Mouse (Mus musculus): ENCODE data around the gene Wbp2nl. TPM values are rescaled to one million over a fixed set of nuclear protein-coding genes. Genes with fewer than 3 reads are reported as not detected.
"Not testable (repeated sequence)": the region's sequence is repeated elsewhere in the genome, so short reads cannot be mapped to it uniquely, and the experiment has no call there.

Gene Wbp2nl
- polyA plus RNA-seq, 1 experiment from 2014 or later: not detected

DNA sequence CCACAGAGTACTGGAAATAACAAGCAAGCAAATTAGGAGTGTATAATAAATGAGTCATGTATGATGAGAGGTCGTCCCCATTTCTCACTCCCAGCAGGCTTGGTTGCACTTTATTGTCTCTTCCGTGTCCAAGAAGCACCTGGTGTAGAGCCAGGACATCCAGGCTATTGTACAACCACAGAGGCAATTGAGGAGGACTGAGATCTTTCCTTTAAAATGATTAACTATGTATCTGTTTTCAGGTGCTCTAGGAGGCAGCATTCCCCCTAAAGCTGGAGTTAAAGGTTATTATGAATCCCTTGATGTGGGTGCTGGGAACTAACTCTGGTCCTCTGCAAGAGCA lies 50.2 kb downstream of the Wbp2nl start:
- peaks cover 33% of the 10 kb centered on the region for H3K4me1 ChIP-seq
- no peak overlapping the region for H3K4me2 ChIP-seq (replicated peaks)
- WGBS: 82% methylated on average over 2 of the region's 2 CpGs
- H3K9ac ChIP-seq: no peak overlapping the region
- no peak overlapping the region for H3K4me3 ChIP-seq (replicated peaks)
- H3K27ac ChIP-seq (replicated peaks): no peak overlapping the region
- no peaks in the 10 kb centered on the region for H3K9me3 ChIP-seq (replicated peaks)
- no peak for ATAC-seq (ENCODE audit: insufficient number of reproducible peaks, low FRiP score, low TSS enrichment, low read depth)
- H3K36me3 ChIP-seq: peaks cover 34% of the 10 kb centered on the region
- no peaks in the 10 kb centered on the region for H3K27me3 ChIP-seq

DNA sequence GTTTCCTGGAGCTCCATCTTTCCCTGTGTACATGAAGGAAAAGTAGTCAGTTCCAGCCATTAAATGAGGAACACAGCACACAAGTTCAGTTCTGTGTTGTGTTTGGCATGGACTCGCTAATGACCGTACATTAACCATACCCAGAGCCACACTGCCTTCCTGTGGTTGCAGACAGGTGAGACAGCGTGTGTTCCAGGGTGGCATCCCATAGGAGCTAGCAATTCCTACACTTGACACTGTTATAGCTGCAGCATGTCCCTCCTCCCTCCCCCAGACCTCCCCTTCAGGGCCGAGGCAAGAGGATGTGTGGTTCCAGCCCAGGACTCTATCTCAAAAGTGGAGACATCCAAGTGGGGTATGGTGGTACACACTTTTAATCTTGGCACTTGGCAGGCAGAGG lies 51.6 kb downstream of the Wbp2nl start:
- H3K4me3 ChIP-seq (replicated peaks): no peak overlapping the region
- no peaks in the 10 kb centered on the region for H3K27me3 ChIP-seq
- H3K9ac ChIP-seq: no peak overlapping the region
- no peak overlapping the region for H3K27ac ChIP-seq (replicated peaks)
- no peaks in the 10 kb centered on the region for H3K9me3 ChIP-seq (replicated peaks)
- peaks cover 34% of the 10 kb centered on the region for H3K36me3 ChIP-seq
- no peak overlapping the region for H3K4me2 ChIP-seq (replicated peaks)
- no peak for ATAC-seq (ENCODE audit: insufficient number of reproducible peaks, low FRiP score, low TSS enrichment, low read depth)
- H3K4me1 ChIP-seq: peaks cover 37% of the 10 kb centered on the region
- 88% methylated on average over 4 of the region's 4 CpGs for WGBS

DNA sequence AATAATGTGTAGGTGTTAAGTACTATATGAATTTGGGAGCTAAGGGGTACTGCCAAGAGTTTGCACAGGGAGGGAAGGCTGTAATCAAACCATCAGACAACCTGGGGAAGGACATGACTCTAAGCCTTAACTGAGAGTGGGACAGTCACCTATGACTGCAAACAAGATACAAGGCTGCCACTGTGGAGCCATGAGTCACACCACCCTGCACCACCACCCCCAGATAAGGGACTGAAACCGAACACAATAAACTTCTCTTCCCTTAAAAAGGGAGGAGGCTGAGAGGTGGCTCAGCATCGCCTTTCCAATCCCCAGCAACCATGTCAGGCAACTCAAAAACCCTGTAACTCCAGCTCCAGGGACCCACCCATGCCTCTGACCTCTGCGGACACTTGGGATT lies 52.7 kb downstream of the Wbp2nl start:
- no peak for ATAC-seq (ENCODE audit: insufficient number of reproducible peaks, low FRiP score, low TSS enrichment, low read depth)
- Histone ChIP-seq H3K27me3 (no peaks in the 10 kb centered on the region), H3K4me1 (peaks cover 37% of the 10 kb centered on the region), H3K4me2 (replicated peaks) (no peak overlapping the region), H3K36me3 (peaks cover 34% of the 10 kb centered on the region), H3K4me3 (replicated peaks) (no peak overlapping the region), H3K9ac (no peak overlapping the region), H3K27ac (replicated peaks) (no peak overlapping the region), H3K9me3 (replicated peaks) (no peaks in the 10 kb centered on the region)
- 81% methylated on average over 3 of the region's 3 CpGs for WGBS

DNA sequence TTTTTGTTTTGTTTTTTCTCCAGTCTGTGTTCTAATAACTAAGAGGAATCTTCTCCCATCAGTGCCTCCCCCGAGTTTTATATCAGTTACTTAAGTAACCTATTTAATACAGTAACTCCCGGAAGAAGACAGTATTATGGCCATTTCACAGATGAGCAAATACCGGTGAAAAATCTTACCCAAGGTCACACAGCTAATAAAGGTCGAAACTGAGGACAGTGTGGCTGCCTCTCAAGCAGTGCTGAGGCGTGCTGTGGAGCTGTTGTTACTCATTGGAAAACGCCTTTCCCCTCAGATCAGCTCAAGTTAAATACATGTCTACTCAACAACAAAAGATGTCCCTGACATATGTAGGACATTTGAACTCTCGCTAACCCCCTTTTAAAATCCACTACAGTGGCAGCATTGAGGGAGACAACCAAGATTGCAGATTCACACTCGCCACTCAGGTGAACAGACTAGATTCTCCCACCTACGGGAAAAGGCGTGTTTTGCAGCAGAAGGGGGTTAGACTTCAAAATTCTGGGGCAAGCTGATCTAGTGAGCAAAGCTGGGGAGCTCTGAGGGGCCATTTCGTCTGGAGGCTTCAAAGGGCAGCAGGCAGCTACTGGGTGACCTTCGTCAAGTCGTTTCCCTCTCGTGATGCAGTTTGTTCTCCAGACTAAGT lies 54.5 kb downstream of the Wbp2nl start:
- Histone ChIP-seq H3K9me3 (replicated peaks) (no peaks in the 10 kb centered on the region), H3K4me2 (replicated peaks) (peak overlapping the region; percentile 86), H3K27me3 (no peaks in the 10 kb centered on the region), H3K27ac (replicated peaks) (peak overlapping the region; percentile 95; the same call in 1 of the 2 replicates), H3K9ac (peak overlapping the region; percentile 82), H3K36me3 (peaks cover 29% of the 10 kb centered on the region), H3K4me3 (replicated peaks) (peak overlapping the region; percentile 74), H3K4me1 (peaks cover 23% of the 10 kb centered on the region)
- WGBS: 23% methylated on average over 14 of the region's 14 CpGs
- no peak for ATAC-seq (ENCODE audit: insufficient number of reproducible peaks, low FRiP score, low TSS enrichment, low read depth)

DNA sequence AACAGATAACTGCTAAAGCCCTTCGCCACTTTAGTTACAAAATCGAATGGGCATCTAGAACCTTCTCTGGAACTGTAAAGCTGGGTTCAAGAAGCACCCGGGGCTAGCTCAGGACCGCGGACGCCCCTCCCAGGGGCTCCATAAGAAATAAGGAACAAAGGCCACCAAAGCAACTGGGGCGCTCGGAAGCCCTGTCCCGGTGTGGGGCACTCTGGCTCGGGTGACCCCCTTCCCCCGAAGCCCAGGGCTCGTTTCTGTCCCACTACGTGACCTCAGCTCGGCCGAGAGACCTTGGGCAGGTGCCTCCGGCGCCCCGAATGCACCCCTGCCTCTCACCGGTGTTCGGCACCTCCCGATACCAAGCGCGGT lies 55.0 kb downstream of the Wbp2nl start:
- H3K4me1 ChIP-seq: peaks cover 28% of the 10 kb centered on the region
- peaks cover 24% of the 10 kb centered on the region for H3K36me3 ChIP-seq
- H3K4me3 ChIP-seq (replicated peaks): peak overlapping the region; percentile 74
- under 1% methylated on average over 23 of the region's 23 CpGs for WGBS
- H3K4me2 ChIP-seq (replicated peaks): peak overlapping the region; percentile 86
- H3K27me3 ChIP-seq: no peaks in the 10 kb centered on the region
- H3K27ac ChIP-seq (replicated peaks): peak overlapping the region; percentile 95
- peak overlapping the region; percentile 82 for H3K9ac ChIP-seq
- no peaks in the 10 kb centered on the region for H3K9me3 ChIP-seq (replicated peaks)
- peak; percentile 13; the same call in 1 of the 2 replicates for ATAC-seq (ENCODE audit: insufficient number of reproducible peaks, low FRiP score, low TSS enrichment, low read depth)

DNA sequence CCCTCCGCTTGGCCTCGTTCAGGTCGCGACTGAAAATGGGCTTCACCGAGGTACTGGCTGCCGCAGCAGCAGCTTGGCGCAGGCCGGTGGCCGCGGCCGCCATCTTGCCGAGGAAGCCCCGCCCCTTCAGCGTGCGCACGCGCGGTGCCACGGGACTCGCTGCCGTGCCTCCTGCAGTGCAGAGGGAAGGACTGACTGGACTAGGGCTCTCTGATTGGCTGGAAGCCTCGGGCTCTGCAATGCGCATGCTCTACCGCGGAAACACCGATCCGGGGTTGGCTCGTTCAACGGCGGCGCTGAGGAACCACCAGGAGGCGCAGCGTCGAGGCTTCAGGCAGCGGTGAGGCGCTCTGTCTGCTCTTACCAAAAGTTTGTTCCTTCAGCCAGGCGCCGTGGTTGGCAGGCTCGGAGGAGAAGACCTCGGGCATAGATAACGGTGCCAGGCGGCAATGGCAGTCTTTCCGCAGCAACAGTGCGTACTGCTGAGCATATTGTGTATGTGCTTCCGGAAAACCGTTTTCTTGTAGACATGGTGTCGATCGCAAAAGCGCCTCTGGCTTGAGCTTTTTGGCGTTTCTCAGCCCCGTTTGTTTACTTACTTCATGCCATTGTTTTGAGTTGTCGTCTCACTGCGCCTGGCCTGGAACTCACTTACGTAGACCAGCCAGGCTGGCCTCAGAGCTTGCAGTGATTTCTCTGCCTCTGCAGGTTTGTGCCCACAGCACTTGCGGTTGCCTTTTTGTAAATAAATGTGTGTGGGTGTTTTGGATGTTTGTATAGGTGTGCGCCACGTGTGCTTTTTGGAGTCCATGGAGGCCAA lies 55.6 kb downstream of the Wbp2nl start, which contains the start of gene Ndufa6:
TSS of gene Ndufa6 (minus strand) at position 197 of the 820 bp plus-strand sequence.
- H3K9me3 ChIP-seq (replicated peaks): no peaks in the 10 kb centered on the region
- no peaks in the 10 kb centered on the region for H3K27me3 ChIP-seq
- WGBS: 1% methylated on average over 57 of the region's 57 CpGs
- peak within 1 kb of the TSS; percentile 74 for H3K4me3 ChIP-seq (replicated peaks)
- H3K4me2 ChIP-seq (replicated peaks): peak within 1 kb of the TSS; percentile 86
- H3K36me3 ChIP-seq: peaks cover 18% of the 10 kb centered on the region
- H3K9ac ChIP-seq: peak within 1 kb of the TSS; percentile 82
- ATAC-seq (ENCODE audit: insufficient number of reproducible peaks, low FRiP score, low TSS enrichment, low read depth): peak; percentile 99
- H3K27ac ChIP-seq (replicated peaks): peak within 1 kb of the TSS; percentile 95
- peaks cover 31% of the 10 kb centered on the region for H3K4me1 ChIP-seq

DNA sequence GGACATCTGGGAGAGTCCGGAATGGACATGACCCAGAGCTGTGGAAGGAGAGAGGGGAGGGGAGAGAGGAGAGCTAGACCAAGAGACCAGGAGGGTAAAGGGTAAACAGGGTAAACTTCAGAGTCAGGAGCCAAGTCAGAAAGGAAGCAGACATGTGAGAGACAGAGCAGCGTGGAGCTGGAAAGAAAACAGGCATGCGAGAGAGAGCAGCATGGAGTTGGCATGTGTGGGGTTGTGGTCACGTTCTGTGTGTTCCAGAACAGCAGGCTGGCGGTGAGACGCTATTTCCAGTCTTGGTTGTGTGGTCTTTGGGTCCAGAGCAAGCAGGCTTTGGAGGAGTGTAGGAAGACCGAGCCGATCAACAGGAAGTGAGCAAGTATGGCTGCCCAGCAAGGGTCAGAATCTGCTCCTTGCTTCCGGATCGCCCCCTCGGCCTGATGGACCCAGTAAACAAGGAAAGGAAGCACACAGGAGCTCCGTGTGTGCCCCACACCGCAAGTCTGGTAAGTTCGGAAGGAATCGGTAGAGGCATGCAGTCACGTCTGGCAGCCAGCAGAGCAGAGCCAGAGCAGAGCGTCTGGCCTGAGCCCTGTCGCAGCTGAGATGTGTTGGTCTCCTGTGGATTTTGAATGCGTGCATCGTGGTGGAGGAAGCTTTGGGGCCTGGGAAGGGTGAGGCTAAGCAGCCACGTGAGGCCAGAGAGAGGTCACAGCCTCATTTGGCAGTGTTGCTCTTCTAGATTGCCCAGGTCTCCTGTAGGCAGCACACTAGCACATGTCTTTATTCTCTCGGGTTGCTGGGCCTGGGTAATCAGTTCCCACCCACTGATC lies 59.9 kb downstream of the Wbp2nl start:
- Histone ChIP-seq H3K9me3 (replicated peaks) (no peaks in the 10 kb centered on the region), H3K27ac (replicated peaks) (peak overlapping the region; percentile 58), H3K4me1 (peaks cover 12% of the 10 kb centered on the region; the same call in 1 of the 2 replicates), H3K27me3 (no peaks in the 10 kb centered on the region), H3K4me3 (replicated peaks) (no peak overlapping the region), H3K9ac (no peak overlapping the region), H3K4me2 (replicated peaks) (no peak overlapping the region), H3K36me3 (no peaks in the 10 kb centered on the region)
- ATAC-seq (ENCODE audit: insufficient number of reproducible peaks, low FRiP score, low TSS enrichment, low read depth): no peak
- 51% methylated on average over 22 of the region's 22 CpGs for WGBS

DNA sequence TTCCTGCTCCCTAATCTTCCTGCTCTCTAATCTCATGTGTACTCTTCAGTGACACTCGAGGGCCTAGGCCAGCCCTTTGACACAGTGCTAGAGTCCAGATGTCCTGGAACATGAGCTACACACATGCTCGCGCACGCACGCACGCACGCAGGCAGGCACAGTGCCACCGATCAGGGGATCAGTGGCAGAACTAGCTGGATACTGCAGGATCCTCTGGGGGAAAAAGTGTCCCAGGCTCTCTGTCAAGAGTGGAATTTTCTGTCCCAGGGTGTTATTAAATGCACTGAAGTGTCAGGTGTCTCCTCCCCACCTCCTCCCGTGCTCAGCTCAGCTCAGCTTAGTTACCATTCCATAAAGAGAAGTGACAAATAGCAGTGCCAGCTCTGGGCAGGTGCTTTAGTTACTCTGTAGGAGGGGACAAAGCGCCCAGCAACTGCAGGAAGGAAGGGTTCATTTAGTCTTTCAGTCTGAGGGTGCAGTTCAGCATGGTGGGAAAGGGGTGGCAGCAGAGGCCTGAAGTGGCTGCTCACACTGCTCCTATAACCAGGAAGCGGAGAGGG lies 62.8 kb downstream of the Wbp2nl start:
- H3K9me3 ChIP-seq (replicated peaks): no peaks in the 10 kb centered on the region
- WGBS: 66% methylated on average over 11 of the region's 11 CpGs
- peak; percentile 63; the same call in 1 of the 2 replicates for ATAC-seq (ENCODE audit: insufficient number of reproducible peaks, low FRiP score, low TSS enrichment, low read depth)
- H3K4me2 ChIP-seq (replicated peaks): no peak overlapping the region
- no peaks in the 10 kb centered on the region for H3K27me3 ChIP-seq
- no peaks in the 10 kb centered on the region for H3K36me3 ChIP-seq
- no peak overlapping the region for H3K9ac ChIP-seq
- H3K4me3 ChIP-seq (replicated peaks): no peak overlapping the region
- H3K4me1 ChIP-seq: peaks cover 8% of the 10 kb centered on the region; the same call in 1 of the 2 replicates
- H3K27ac ChIP-seq (replicated peaks): no peak overlapping the region

DNA sequence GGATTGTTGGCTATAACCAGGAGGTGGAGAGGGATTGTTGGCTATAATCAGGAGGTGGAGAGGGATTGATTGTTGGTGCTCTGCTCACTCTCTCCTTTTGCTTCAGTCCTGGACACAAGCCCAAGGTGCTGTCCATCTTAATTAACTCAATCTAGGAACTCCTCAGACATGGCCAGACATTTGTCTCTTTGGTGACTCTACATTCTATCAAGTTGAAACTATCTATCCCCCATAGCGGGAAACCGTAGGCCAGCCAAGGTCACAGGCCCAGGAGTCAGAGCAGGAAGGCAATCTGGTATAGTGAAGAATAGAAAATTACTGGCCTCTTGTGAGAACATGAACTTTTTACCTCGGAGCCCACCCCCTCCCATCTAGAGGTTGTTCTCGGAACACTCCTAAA lies 63.5 kb downstream of the Wbp2nl start:
- Histone ChIP-seq H3K27ac (replicated peaks) (no peak overlapping the region), H3K9ac (no peak overlapping the region), H3K4me1 (peaks cover 8% of the 10 kb centered on the region; the same call in 1 of the 2 replicates), H3K27me3 (no peaks in the 10 kb centered on the region), H3K4me2 (replicated peaks) (no peak overlapping the region), H3K9me3 (replicated peaks) (no peaks in the 10 kb centered on the region), H3K36me3 (no peaks in the 10 kb centered on the region), H3K4me3 (replicated peaks) (no peak overlapping the region)
- no peak for ATAC-seq (ENCODE audit: insufficient number of reproducible peaks, low FRiP score, low TSS enrichment, low read depth)
- 86% methylated on average over 4 of the region's 4 CpGs for WGBS

DNA sequence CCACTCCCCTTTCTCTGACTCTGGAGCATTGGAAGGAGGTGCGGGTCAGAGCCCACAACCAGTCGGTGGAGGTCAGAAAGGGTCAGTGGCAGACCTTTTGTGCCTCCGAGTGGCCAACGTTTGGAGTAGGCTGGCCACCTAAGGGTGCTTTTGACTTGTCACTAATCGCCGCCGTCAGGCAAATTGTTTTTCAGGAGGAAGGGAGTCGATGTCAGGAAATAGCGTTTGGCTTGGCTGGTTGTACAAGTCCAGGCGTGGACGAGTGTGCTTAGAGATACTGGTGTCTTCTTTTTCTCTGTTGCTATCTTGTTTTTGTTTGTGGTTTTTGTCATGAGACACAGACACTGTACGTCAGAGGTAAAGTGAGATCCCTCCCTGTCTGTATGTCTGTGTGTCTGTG lies 65.0 kb downstream of the Wbp2nl start:
- 63% methylated on average over 9 of the region's 12 CpGs for WGBS
- H3K4me2 ChIP-seq (replicated peaks); ATAC-seq (ENCODE audit: insufficient number of reproducible peaks, low FRiP score, low TSS enrichment, low read depth): not testable (repeated sequence)

More for the DNA sequence above, 65.0 kb downstream of the Wbp2nl start:
- not testable (repeated sequence) for H3K4me1 ChIP-seq; H3K9ac ChIP-seq; H3K27ac ChIP-seq (replicated peaks); H3K36me3 ChIP-seq; H3K4me3 ChIP-seq (replicated peaks); H3K27me3 ChIP-seq; H3K9me3 ChIP-seq (replicated peaks)
